Mouse (Mus musculus): ENCODE data around the gene Asap2. TPM values are rescaled to one million over a fixed set of nuclear protein-coding genes. Genes with fewer than 3 reads are reported as not detected.

The Asap2 gene
- 1.4 TPM for polyA plus RNA-seq (2017; shearing (Covaris generic))

DNA sequence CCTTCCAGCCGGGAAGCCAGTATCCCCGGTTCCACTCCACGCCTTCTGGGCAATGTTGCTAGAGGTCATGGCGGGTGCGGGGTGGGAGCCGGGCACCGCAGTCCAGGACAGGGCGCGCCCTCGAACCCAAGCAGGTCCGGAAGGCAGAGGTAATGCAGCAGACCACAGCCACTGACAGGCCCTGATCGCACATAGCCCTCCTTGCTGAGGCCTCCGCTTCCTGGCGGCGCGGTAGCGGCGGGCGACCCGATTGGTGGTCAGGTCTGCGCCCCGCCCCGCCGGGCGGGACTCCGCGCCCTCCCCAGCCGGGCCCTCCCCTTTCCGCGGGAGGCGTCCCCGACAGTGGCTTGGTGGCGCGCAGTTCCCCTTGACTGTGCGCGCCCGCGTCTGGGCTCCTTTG lies at the start of gene Asap2:
Gene Asap2 (plus strand): TSS at position 328 of the 400 bp plus-strand sequence.

GRCm38 (mm10) chr12:21284761-21285441 lies 294.6 kb downstream of the Asap2 start, which contains the start of gene Cpsf3:
TSS of gene Cpsf3 (plus strand) at chr12:21285391.

DNA sequence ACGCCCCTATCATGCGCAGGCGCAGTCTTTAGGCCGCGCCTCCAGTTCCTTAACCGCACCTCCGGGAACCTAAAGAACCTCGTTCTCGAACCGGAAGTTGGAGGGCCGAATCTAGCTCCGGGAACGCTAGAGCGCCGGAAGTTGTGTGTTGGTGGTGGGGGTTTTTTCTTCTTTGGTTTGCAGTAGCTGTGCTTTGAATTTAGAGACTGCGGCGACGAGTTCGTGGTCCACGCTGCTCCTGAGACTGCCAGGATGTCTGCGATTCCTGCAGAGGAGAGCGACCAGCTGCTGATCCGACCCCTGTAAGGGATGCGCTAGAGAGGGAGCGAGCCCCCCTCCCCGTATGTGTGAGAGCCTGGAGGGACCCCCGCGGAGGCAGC lies 296.0 kb downstream of the Asap2 start, which contains the start of gene Itgb1bp1:
Gene Itgb1bp1 (minus strand): TSS at position 42 of the 380 bp plus-strand sequence.

GRCm38 (mm10) chr12:21315923-21316868 lies 325.9 kb downstream of the Asap2 start, which contains the start of gene Iah1:
TSS of gene Iah1 (plus strand) at chr12:21316389.

Measured in effector memory CD4-positive, alpha-beta T cell, adult 5 months (primary cell).